Mouse (Mus musculus) stomach, postnatal 0 days (tissue): ENCODE measurements around the gene Vmn1r21.

Experiments used
- CTCF ChIP-seq: IDR thresholded peaks from 2 replicates; pipeline ENCODE4 v1.5.1; 2016; ENCODE audit warnings: antibody characterized with exemption, low read depth, mild to moderate bottlenecking, moderate library complexity
- EP300 ChIP-seq: optimal IDR thresholded peaks from 2 replicates; pipeline ENCODE3; 2016; ENCODE audit warnings: antibody characterized with exemption

GRCm38 (mm10) chr6:57811748-57812730 lies 38.1 kb downstream of the Vmn1r21 start:
- TF ChIP-seq CTCF = no peak
- TF ChIP-seq EP300 = no peak
